Mouse (Mus musculus) heart, postnatal 0 days (tissue): ENCODE measurements around the gene Fgl2. TPM values are rescaled to one million over a fixed set of nuclear protein-coding genes. Genes with fewer than 3 reads are reported as not detected.

Source experiments
- ATAC-seq: fragments of 200-750 bp; cut with Nextera tagmentation; 2 replicates; pipeline ENCODE4 v1.8.0; 2017; ENCODE audit warnings: low read depth, moderate number of reproducible peaks, moderate library complexity; ENCODE audit not compliant: insufficient read depth
- DNase-seq: peaks from one replicate; pipeline ENCODE4 v3.0.0-alpha.2; 2016; ENCODE audit warnings: low spot score
- H3K27ac ChIP-seq: fragments of 300-500 bp; sonication (generic); 2 replicates; pipeline ENCODE4 v1.5.1; 2014; ENCODE audit warnings: low read depth, mild to moderate bottlenecking
- H3K27me3 ChIP-seq: fragments of 300-500 bp; sonication (generic); 2 replicates; pipeline ENCODE4 v1.6.1; 2014; ENCODE audit warnings: low read length, mixed read lengths; ENCODE audit not compliant: control insufficient read depth, insufficient read depth
- H3K36me3 ChIP-seq: fragments of 300-500 bp; sonication (generic); replicated peaks from 2 replicates; pipeline ENCODE4 v1.6.1; 2014; ENCODE audit warnings: low read length, mixed read lengths; ENCODE audit not compliant: control insufficient read depth, insufficient read depth
- H3K4me1 ChIP-seq: fragments of 300-500 bp; sonication (generic); 2 replicates; pipeline ENCODE4 v1.6.1; 2014; ENCODE audit warnings: antibody characterized with exemption; ENCODE audit not compliant: control insufficient read depth, insufficient read depth
- H3K4me2 ChIP-seq: fragments of 300-500 bp; sonication (generic); 2 replicates; pipeline ENCODE4 v1.6.1; 2014; ENCODE audit warnings: low read depth, mild to moderate bottlenecking, low read length, moderate library complexity
- H3K4me3 ChIP-seq: fragments of 300-500 bp; sonication (generic); 2 replicates; pipeline ENCODE4 v1.5.1; 2014; ENCODE audit warnings: low read depth, low read length
- H3K9ac ChIP-seq: fragments of 300-500 bp; sonication (generic); replicated peaks from 2 replicates; pipeline ENCODE4 v1.6.1; 2014; ENCODE audit warnings: low read depth, low read length, mixed read lengths
- H3K9me3 ChIP-seq: fragments of 300-500 bp; sonication (generic); replicated peaks from 2 replicates; pipeline ENCODE4 v1.6.1; 2016; ENCODE audit warnings: low read length; ENCODE audit not compliant: control insufficient read depth
- CTCF ChIP-seq: IDR thresholded peaks from 2 replicates; pipeline ENCODE4 v1.5.1; 2016; ENCODE audit warnings: antibody characterized with exemption, control low read depth, low read depth
- EP300 ChIP-seq: IDR thresholded peaks from 2 replicates; pipeline ENCODE4 v1.6.1; 2016; ENCODE audit warnings: antibody characterized with exemption, low read depth
- WGBS: fragments of 180-500 bp; shearing (Covaris S2); extraction: QIAGEN DNeasy Blood & Tissue Kit; methylation state at CpG from one replicate; pipeline ENCODE4 v1.1.7; 2014; 5-methylcytosine and 5-hydroxymethylcytosine counted together
- polyA plus RNA-seq: library from polyadenylated mRNA; unstranded; fragments of >200 nt; fragmentation: Nextera tagmentation; extraction: Ambion mirVana; gene quantifications from 2 replicates; pipeline ENCODE4 v1.2.1, GENCODE M21; 2015
- total RNA-seq: library from RNA; depleted of rRNA; stranded (reverse); fragments of >200 nt; gene quantifications from 2 replicates; pipeline ENCODE4 v1.2.3, GENCODE M21; 2014; ENCODE audit warnings: low replicate concordance; rRNA removed

Fgl2 gene
- total RNA-seq (63.2 and 79.5 TPM in 2 replicates), polyA plus RNA-seq (44.2 and 54.4 TPM in 2 replicates)

GRCm38 (mm10) chr5:21372493-21373179, at the start of gene Fgl2:
Gene Fgl2 (plus strand): TSS chr5:21372642.
- H3K27ac ChIP-seq = peak within 1 kb of the TSS; percentile 88
- WGBS = 3% methylated on average over 31 of the region's 31 CpGs
- ATAC-seq = peak; percentile 89
- H3K4me3 ChIP-seq = peak within 1 kb of the TSS; percentile 75
- peaks cover 10% of the 10 kb centered on the region; the same call in 1 of the 2 replicates for H3K4me1 ChIP-seq
- no peaks in the 10 kb centered on the region for H3K36me3 ChIP-seq
- DNase-seq = peak; percentile 77
- no peaks in the 10 kb centered on the region for H3K9me3 ChIP-seq
- peak within 1 kb of the TSS; percentile 68 for H3K9ac ChIP-seq
- H3K27me3 ChIP-seq = no peaks in the 10 kb centered on the region
- no peak for TF ChIP-seq CTCF
- no peak for TF ChIP-seq EP300
- H3K4me2 ChIP-seq = peak within 1 kb of the TSS; percentile 92

GRCm38 (mm10) chr5:21326494-21326893, 45.9 kb upstream of the Fgl2 start:
- TF ChIP-seq EP300 = 0 out of 2 replicates have a peak, but pooled peaks have one; percentile 47
- TF ChIP-seq CTCF = peak; percentile 83
- no peak overlapping the region for H3K27ac ChIP-seq
- 5% methylated on average over 1 of the region's 1 CpGs for WGBS

DNA sequence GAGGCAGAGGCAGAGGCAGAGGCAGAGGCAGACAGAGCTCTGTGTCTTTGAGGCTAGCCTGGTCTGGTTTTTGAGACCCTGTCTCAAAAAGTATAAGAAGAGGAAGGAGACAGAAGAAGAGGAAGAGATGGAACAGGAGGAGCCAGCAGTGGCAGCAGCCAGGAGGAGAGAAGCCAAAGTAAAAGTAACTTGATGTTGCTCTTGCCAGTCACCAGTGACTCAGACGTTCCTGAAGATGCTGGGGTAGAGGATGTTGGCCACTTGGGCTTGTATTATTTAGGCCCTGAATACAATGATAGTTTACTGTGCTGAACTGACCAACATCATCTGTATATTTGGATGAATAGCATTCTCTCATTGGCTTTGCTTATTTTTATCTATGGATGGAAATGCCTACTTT, 43.9 kb upstream of the Fgl2 start:
- Histone ChIP-seq H3K36me3 (no peaks in the 10 kb centered on the region), H3K4me1 (peaks cover 44% of the 10 kb centered on the region), H3K27me3 (no peaks in the 10 kb centered on the region), H3K9me3 (no peaks in the 10 kb centered on the region), H3K27ac (peak overlapping the region; percentile 98), H3K9ac (no peak overlapping the region), H3K4me2 (peak overlapping the region; percentile 46; the same call in 1 of the 2 replicates), H3K4me3 (no peak overlapping the region)
- DNase-seq (no peak), ATAC-seq (no peak)
- WGBS = 38% methylated on average over 1 of the region's 1 CpGs
- no peak for TF ChIP-seq CTCF
- TF ChIP-seq EP300 = no peak

More at GRCm38 (mm10) chr5:21326494-21326893, 45.9 kb upstream of the Fgl2 start:
- ATAC-seq (no peak), DNase-seq (peak; percentile 79)
- Histone ChIP-seq H3K9me3 (no peaks in the 10 kb centered on the region), H3K4me2 (no peak overlapping the region), H3K4me3 (no peak overlapping the region), H3K27me3 (no peaks in the 10 kb centered on the region), H3K9ac (no peak overlapping the region), H3K36me3 (no peaks in the 10 kb centered on the region), H3K4me1 (peaks cover 43% of the 10 kb centered on the region)

GRCm38 (mm10) chr5:21329672-21330665, 42.5 kb upstream of the Fgl2 start:
- DNase-seq (peak; percentile 94), ATAC-seq (peak; percentile 91)
- peak overlapping the region; percentile 98 for H3K27ac ChIP-seq
- peak overlapping the region; percentile 15; the same call in 1 of the 2 replicates for H3K4me3 ChIP-seq
- H3K9me3 ChIP-seq = no peaks in the 10 kb centered on the region
- WGBS = 27% methylated on average over 11 of the region's 11 CpGs
- H3K9ac ChIP-seq = peak overlapping the region; percentile 22; the same call in 1 of the 2 replicates
- peak overlapping the region; percentile 46 for H3K4me2 ChIP-seq
- peaks cover 37% of the 10 kb centered on the region for H3K4me1 ChIP-seq
- TF ChIP-seq EP300 (peak; percentile 34; the same call in 1 of the 2 replicates), CTCF (no peak)
- no peaks in the 10 kb centered on the region for H3K36me3 ChIP-seq
- H3K27me3 ChIP-seq = no peaks in the 10 kb centered on the region

- TF ChIP-seq CTCF (no peak), EP300 (peak; percentile 68; the same call in 1 of the 2 replicates)
- no peak overlapping the region for H3K9ac ChIP-seq
- 11% methylated on average over 5 of the region's 5 CpGs for WGBS
- no peaks in the 10 kb centered on the region for H3K9me3 ChIP-seq
- no peak overlapping the region for H3K4me2 ChIP-seq
- H3K27ac ChIP-seq = peak overlapping the region; percentile 98
- no peak overlapping the region for H3K4me3 ChIP-seq
- ATAC-seq (peak; percentile 57), DNase-seq (peak; percentile 84)
- no peaks in the 10 kb centered on the region for H3K36me3 ChIP-seq
- no peaks in the 10 kb centered on the region for H3K27me3 ChIP-seq
- peaks cover 26% of the 10 kb centered on the region for H3K4me1 ChIP-seq
Observed at GRCm38 (mm10) chr5:21331656-21332055, 40.8 kb upstream of the Fgl2 start.
